Mouse (Mus musculus) bone marrow macrophage, adult 2 months (primary cell): ENCODE data around the gene Wdr45.
A peak's percentile ranks its signal among the peaks of the same experiment; 100 is the strongest.

Source experiments
- CTCF ChIP-seq: IDR thresholded peaks from 2 replicates; pipeline ENCODE4 v1.5.1; 2012; ENCODE audit warnings: low read depth, mild to moderate bottlenecking, low read length, moderate library complexity
- POLR2A ChIP-seq: IDR thresholded peaks from 2 replicates; pipeline ENCODE4 v1.6.1; 2012; ENCODE audit warnings: mild to moderate bottlenecking, low read depth, low read length, borderline replicate concordance

- peak; percentile 45; the same call in 1 of the 2 replicates for TF ChIP-seq CTCF
- TF ChIP-seq POLR2A = no peak
Observed at GRCm38 (mm10) chrX:7776329-7777082, 62.4 kb downstream of the Wdr45 start.
